Mouse (Mus musculus) heart, postnatal 0 days (tissue): Measurements from ENCODE around the gene Ccdc85c.

Experiments used
- CTCF ChIP-seq: IDR thresholded peaks from 2 replicates; pipeline ENCODE4 v1.5.1; 2016; ENCODE audit warnings: antibody characterized with exemption, control low read depth, low read depth
- EP300 ChIP-seq: IDR thresholded peaks from 2 replicates; pipeline ENCODE4 v1.6.1; 2016; ENCODE audit warnings: antibody characterized with exemption, low read depth

- TF ChIP-seq CTCF: no peak
- TF ChIP-seq EP300: no peak
Measured at GRCm38 (mm10) chr12:108260950-108261349, 14.3 kb downstream of the Ccdc85c start.
